Mouse (Mus musculus): ENCODE results near the gene Fbxo33. TPM values are rescaled to one million over a fixed set of nuclear protein-coding genes. Genes with fewer than 3 reads are reported as not detected.

The Fbxo33 gene
- polyA plus RNA-seq (2015; fragmentation: Illumina TruSeq; extraction: RNeasy Lipid Tissue Mini Kit (QIAGEN cat#74804); ENCODE audit: low read depth, low replicate concordance) = 61.2 TPM

DNA sequence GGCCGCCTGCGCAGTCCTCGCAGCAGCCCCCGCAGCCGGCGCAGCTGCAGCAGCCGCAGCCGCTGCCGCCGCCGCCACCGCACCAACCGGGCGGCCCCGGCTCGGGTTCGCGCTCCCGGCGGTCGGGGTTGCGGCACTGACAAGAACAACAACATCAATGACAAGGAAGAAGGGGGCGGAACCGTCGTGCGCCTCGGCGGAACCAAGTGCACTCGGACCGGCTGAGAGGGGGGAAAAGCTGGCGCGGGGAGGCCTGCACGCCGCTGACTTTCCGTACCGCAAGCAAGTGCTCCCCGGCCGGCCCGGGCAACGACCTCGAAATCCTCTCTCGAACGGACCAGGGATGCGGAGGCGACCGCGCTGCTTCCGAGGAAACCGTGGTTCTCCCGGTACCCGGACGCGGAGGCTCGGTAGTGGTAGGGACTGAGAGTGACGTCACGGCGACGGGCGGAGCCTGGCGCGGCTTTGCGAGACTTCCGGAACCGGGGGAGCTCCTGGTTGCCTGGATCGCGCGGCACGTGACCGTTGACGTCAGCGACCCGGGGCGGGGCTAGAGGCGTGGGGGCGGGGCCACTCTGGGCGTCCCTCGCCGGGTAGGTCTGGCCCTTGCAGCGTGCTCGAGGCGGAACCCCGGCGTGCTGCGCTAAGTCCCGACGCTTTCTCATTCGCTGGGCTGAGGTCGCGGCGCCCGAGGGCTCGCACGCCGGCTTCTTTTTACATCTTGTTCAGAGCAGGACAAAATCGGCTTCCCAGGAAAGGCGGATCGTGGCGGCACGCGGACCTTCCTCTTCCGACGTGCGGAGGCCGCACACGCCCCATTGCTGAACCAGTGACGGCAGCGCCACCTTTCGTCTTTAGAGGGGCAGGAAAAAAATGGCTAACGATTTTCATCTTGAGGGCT, at the start of gene Fbxo33:
TSS of gene Fbxo33 (minus strand) at position 401 of the 901 bp plus-strand sequence.

Other genes starting within 250 kb of the Fbxo33 start
- 66.4 TPM for gene Sec23a, start 207.7 kb downstream of the Fbxo33 start, polyA plus RNA-seq (2015; fragmentation: Illumina TruSeq; extraction: RNeasy Lipid Tissue Mini Kit (QIAGEN cat#74804); ENCODE audit: low read depth, low replicate concordance)
- 10.7 TPM for gene Gemin2, start 206.3 kb downstream of the Fbxo33 start, polyA plus RNA-seq (2015; fragmentation: Illumina TruSeq; extraction: RNeasy Lipid Tissue Mini Kit (QIAGEN cat#74804); ENCODE audit: low read depth, low replicate concordance)
- gene Trappc6b, start 158.3 kb downstream of the Fbxo33 start, polyA plus RNA-seq (2015; fragmentation: Illumina TruSeq; extraction: RNeasy Lipid Tissue Mini Kit (QIAGEN cat#74804); ENCODE audit: low read depth, low replicate concordance) = 162 TPM
- gene Pnn, start 152.8 kb downstream of the Fbxo33 start, polyA plus RNA-seq (2015; fragmentation: Illumina TruSeq; extraction: RNeasy Lipid Tissue Mini Kit (QIAGEN cat#74804); ENCODE audit: low read depth, low replicate concordance) = 53.1 TPM
- 54.8 TPM for gene Mia2, start 123.9 kb downstream of the Fbxo33 start, polyA plus RNA-seq (2015; fragmentation: Illumina TruSeq; extraction: RNeasy Lipid Tissue Mini Kit (QIAGEN cat#74804); ENCODE audit: low read depth, low replicate concordance)